Mouse (Mus musculus) lung, postnatal 0 days (tissue): ENCODE measurements around the gene Zfyve21. TPM values are rescaled to one million over a fixed set of nuclear protein-coding genes. Genes with fewer than 3 reads are reported as not detected.

Experiments
- ATAC-seq: fragments of 200-750 bp; cut with Nextera tagmentation; 2 replicates; pipeline ENCODE4 v1.8.0; 2017; ENCODE audit warnings: moderate library complexity
- DNase-seq: peaks from one replicate; pipeline ENCODE4 v3.0.0-alpha.2; 2016; ENCODE audit warnings: low spot score
- H3K27ac ChIP-seq: fragments of 300-500 bp; sonication (generic); 2 replicates; pipeline ENCODE4 v1.5.1; 2014; ENCODE audit warnings: antibody characterized with exemption, mild to moderate bottlenecking, low read length, mixed read lengths
- H3K27me3 ChIP-seq: fragments of 300-500 bp; sonication (generic); replicated peaks from 2 replicates; pipeline ENCODE4 v1.6.1; 2014; ENCODE audit warnings: low read length, mixed read lengths; ENCODE audit not compliant: insufficient read depth
- H3K36me3 ChIP-seq: fragments of 300-500 bp; sonication (generic); 2 replicates; pipeline ENCODE4 v1.6.1; 2014; ENCODE audit warnings: low read length, mixed read lengths; ENCODE audit not compliant: insufficient read depth
- H3K4me1 ChIP-seq: fragments of 300-500 bp; sonication (generic); 2 replicates; pipeline ENCODE4 v1.6.1; 2014; ENCODE audit warnings: antibody characterized with exemption, low read depth, low read length, mixed read lengths; ENCODE audit not compliant: insufficient read depth
- H3K4me2 ChIP-seq: fragments of 300-500 bp; sonication (generic); replicated peaks from 2 replicates; pipeline ENCODE4 v1.6.1; 2014; ENCODE audit warnings: low read depth, mild to moderate bottlenecking, low read length, moderate library complexity, mixed read lengths
- H3K4me3 ChIP-seq: fragments of 300-500 bp; sonication (generic); 2 replicates; pipeline ENCODE4 v1.5.1; 2014; ENCODE audit warnings: low read depth, low read length
- H3K9ac ChIP-seq: fragments of 300-500 bp; sonication (generic); replicated peaks from 2 replicates; pipeline ENCODE4 v1.6.1; 2014; ENCODE audit warnings: low read depth, mild to moderate bottlenecking
- H3K9me3 ChIP-seq: fragments of 300-500 bp; sonication (generic); 2 replicates; pipeline ENCODE4 v1.6.1; 2016; ENCODE audit warnings: low read length, mixed read lengths
- CTCF ChIP-seq: IDR thresholded peaks from 2 replicates; pipeline ENCODE4 v1.5.1; 2016; ENCODE audit warnings: antibody characterized with exemption, mild to moderate bottlenecking
- EP300 ChIP-seq: IDR thresholded peaks from 2 replicates; pipeline ENCODE4 v1.6.1; 2016; ENCODE audit warnings: antibody characterized with exemption, mild to moderate bottlenecking, control low read depth
- WGBS: fragments of 180-500 bp; shearing (Covaris S2); extraction: QIAGEN DNeasy Blood & Tissue Kit; methylation state at CpG from one replicate; pipeline ENCODE4 v1.1.7; 2014; 5-methylcytosine and 5-hydroxymethylcytosine counted together
- polyA plus RNA-seq: library from polyadenylated mRNA; unstranded; fragments of >200 nt; fragmentation: Nextera tagmentation; extraction: Ambion mirVana; gene quantifications from 2 replicates; pipeline ENCODE4 v1.2.1, GENCODE M21; 2015

Gene Zfyve21
- polyA plus RNA-seq, 1 experiment from 2014 or later, result 163 TPM

- H3K4me2 ChIP-seq, result no peak overlapping the region
- H3K9me3 ChIP-seq, result no peaks in the 10 kb centered on the region
- no peak overlapping the region for H3K27ac ChIP-seq
- 85% methylated on average over 10 of the region's 10 CpGs for WGBS
- peaks cover 70% of the 10 kb centered on the region for H3K36me3 ChIP-seq
- DNase-seq (no peak), ATAC-seq (no peak)
- no peaks in the 10 kb centered on the region for H3K4me1 ChIP-seq
- TF ChIP-seq EP300, result no peak
- TF ChIP-seq CTCF, result no peak
- no peak overlapping the region for H3K4me3 ChIP-seq
- H3K27me3 ChIP-seq, result no peaks in the 10 kb centered on the region
- H3K9ac ChIP-seq, result no peak overlapping the region
These were observed 16.4 kb downstream of the Zfyve21 start for GRCm38 (mm10) chr12:111830375-111830774.

- Histone ChIP-seq H3K4me3 (no peak overlapping the region), H3K9me3 (no peaks in the 10 kb centered on the region), H3K36me3 (peaks cover 64% of the 10 kb centered on the region), H3K9ac (no peak overlapping the region), H3K4me1 (no peaks in the 10 kb centered on the region), H3K4me2 (no peak overlapping the region), H3K27ac (no peak overlapping the region), H3K27me3 (no peaks in the 10 kb centered on the region)
- ATAC-seq (no peak), DNase-seq (no peak)
- WGBS, result 78% methylated on average over 5 of the region's 5 CpGs
- TF ChIP-seq EP300, result no peak
- TF ChIP-seq CTCF, result no peak
These were observed 18.7 kb downstream of the Zfyve21 start for GRCm38 (mm10) chr12:111832643-111833042.

GRCm38 (mm10) chr12:111833457-111833856 is 19.5 kb downstream of the Zfyve21 start:
- TF ChIP-seq CTCF (no peak), EP300 (no peak)
- H3K4me1 ChIP-seq, result no peaks in the 10 kb centered on the region

GRCm38 (mm10) chr12:111842565-111843433 is 28.8 kb downstream of the Zfyve21 start:
- Histone ChIP-seq H3K4me1 (no peaks in the 10 kb centered on the region), H3K9me3 (no peaks in the 10 kb centered on the region), H3K27me3 (no peaks in the 10 kb centered on the region), H3K9ac (no peak overlapping the region), H3K36me3 (peaks cover 37% of the 10 kb centered on the region), H3K27ac (no peak overlapping the region), H3K4me2 (no peak overlapping the region), H3K4me3 (no peak overlapping the region)
- DNase-seq (no peak), ATAC-seq (no peak)
- TF ChIP-seq EP300 (no peak), CTCF (no peak)
- 68% methylated on average over 15 of the region's 15 CpGs for WGBS

More at GRCm38 (mm10) chr12:111833457-111833856, 19.5 kb downstream of the Zfyve21 start:
- Histone ChIP-seq H3K27me3 (no peaks in the 10 kb centered on the region), H3K9me3 (no peaks in the 10 kb centered on the region), H3K9ac (no peak overlapping the region), H3K36me3 (peaks cover 63% of the 10 kb centered on the region), H3K4me3 (no peak overlapping the region), H3K4me2 (no peak overlapping the region), H3K27ac (no peak overlapping the region)
- ATAC-seq (no peak), DNase-seq (no peak)
- WGBS, result 90% methylated on average over 10 of the region's 10 CpGs

- H3K9ac ChIP-seq, result no peak overlapping the region
- H3K36me3 ChIP-seq, result peaks cover 31% of the 10 kb centered on the region
- no peaks in the 10 kb centered on the region for H3K4me1 ChIP-seq
- DNase-seq (no peak), ATAC-seq (no peak)
- H3K9me3 ChIP-seq, result no peaks in the 10 kb centered on the region
- TF ChIP-seq EP300 (no peak), CTCF (no peak)
- H3K4me2 ChIP-seq, result no peak overlapping the region
- no peaks in the 10 kb centered on the region for H3K27me3 ChIP-seq
- H3K27ac ChIP-seq, result no peak overlapping the region
- 51% methylated on average over 2 of the region's 2 CpGs for WGBS
- no peak overlapping the region for H3K4me3 ChIP-seq
These were observed 29.5 kb downstream of the Zfyve21 start for GRCm38 (mm10) chr12:111843470-111843869.

GRCm38 (mm10) chr12:111845953-111846352 is 32.0 kb downstream of the Zfyve21 start:
- ATAC-seq (no peak), DNase-seq (no peak)
- no peaks in the 10 kb centered on the region for H3K9me3 ChIP-seq
- no peak overlapping the region for H3K9ac ChIP-seq
- WGBS, result 93% methylated on average over 4 of the region's 4 CpGs
- H3K36me3 ChIP-seq, result peaks cover 7% of the 10 kb centered on the region
- H3K4me1 ChIP-seq, result no peaks in the 10 kb centered on the region
- no peak overlapping the region for H3K4me3 ChIP-seq
- H3K4me2 ChIP-seq, result no peak overlapping the region
- TF ChIP-seq CTCF, result no peak
- no peak for TF ChIP-seq EP300
- H3K27me3 ChIP-seq, result no peaks in the 10 kb centered on the region
- no peak overlapping the region for H3K27ac ChIP-seq
